Mouse (Mus musculus) heart, postnatal 0 days (tissue): ENCODE measurements around the gene H2-D1. TPM values are rescaled to one million over a fixed set of nuclear protein-coding genes. Genes with fewer than 3 reads are reported as not detected.
A peak's percentile ranks its signal among the peaks of the same experiment; 100 is the strongest.

Experiments used
- ATAC-seq: fragments of 200-750 bp; cut with Nextera tagmentation; 2 replicates; pipeline ENCODE4 v1.8.0; 2017; ENCODE audit warnings: low read depth, moderate number of reproducible peaks, moderate library complexity; ENCODE audit not compliant: insufficient read depth
- DNase-seq: peaks from one replicate; pipeline ENCODE4 v3.0.0-alpha.2; 2016; ENCODE audit warnings: low spot score
- H3K27ac ChIP-seq: fragments of 300-500 bp; sonication (generic); 2 replicates; pipeline ENCODE4 v1.5.1; 2014; ENCODE audit warnings: low read depth, mild to moderate bottlenecking
- H3K27me3 ChIP-seq: fragments of 300-500 bp; sonication (generic); 2 replicates; pipeline ENCODE4 v1.6.1; 2014; ENCODE audit warnings: low read length, mixed read lengths; ENCODE audit not compliant: control insufficient read depth, insufficient read depth
- H3K36me3 ChIP-seq: fragments of 300-500 bp; sonication (generic); replicated peaks from 2 replicates; pipeline ENCODE4 v1.6.1; 2014; ENCODE audit warnings: low read length, mixed read lengths; ENCODE audit not compliant: control insufficient read depth, insufficient read depth
- H3K4me1 ChIP-seq: fragments of 300-500 bp; sonication (generic); 2 replicates; pipeline ENCODE4 v1.6.1; 2014; ENCODE audit warnings: antibody characterized with exemption; ENCODE audit not compliant: control insufficient read depth, insufficient read depth
- H3K4me2 ChIP-seq: fragments of 300-500 bp; sonication (generic); 2 replicates; pipeline ENCODE4 v1.6.1; 2014; ENCODE audit warnings: low read depth, mild to moderate bottlenecking, low read length, moderate library complexity
- H3K4me3 ChIP-seq: fragments of 300-500 bp; sonication (generic); 2 replicates; pipeline ENCODE4 v1.5.1; 2014; ENCODE audit warnings: low read depth, low read length
- H3K9ac ChIP-seq: fragments of 300-500 bp; sonication (generic); replicated peaks from 2 replicates; pipeline ENCODE4 v1.6.1; 2014; ENCODE audit warnings: low read depth, low read length, mixed read lengths
- H3K9me3 ChIP-seq: fragments of 300-500 bp; sonication (generic); replicated peaks from 2 replicates; pipeline ENCODE4 v1.6.1; 2016; ENCODE audit warnings: low read length; ENCODE audit not compliant: control insufficient read depth
- CTCF ChIP-seq: IDR thresholded peaks from 2 replicates; pipeline ENCODE4 v1.5.1; 2016; ENCODE audit warnings: antibody characterized with exemption, control low read depth, low read depth
- EP300 ChIP-seq: IDR thresholded peaks from 2 replicates; pipeline ENCODE4 v1.6.1; 2016; ENCODE audit warnings: antibody characterized with exemption, low read depth
- WGBS: fragments of 180-500 bp; shearing (Covaris S2); extraction: QIAGEN DNeasy Blood & Tissue Kit; methylation state at CpG from one replicate; pipeline ENCODE4 v1.1.7; 2014; 5-methylcytosine and 5-hydroxymethylcytosine counted together
- polyA plus RNA-seq: library from polyadenylated mRNA; unstranded; fragments of >200 nt; fragmentation: Nextera tagmentation; extraction: Ambion mirVana; gene quantifications from 2 replicates; pipeline ENCODE4 v1.2.1, GENCODE M21; 2015
- total RNA-seq: library from RNA; depleted of rRNA; stranded (reverse); fragments of >200 nt; gene quantifications from 2 replicates; pipeline ENCODE4 v1.2.3, GENCODE M21; 2014; ENCODE audit warnings: low replicate concordance

The H2-D1 gene
- total and polyA plus RNA-seq, 2 experiments from 2014 or later: 104 to 113 TPM

DNA sequence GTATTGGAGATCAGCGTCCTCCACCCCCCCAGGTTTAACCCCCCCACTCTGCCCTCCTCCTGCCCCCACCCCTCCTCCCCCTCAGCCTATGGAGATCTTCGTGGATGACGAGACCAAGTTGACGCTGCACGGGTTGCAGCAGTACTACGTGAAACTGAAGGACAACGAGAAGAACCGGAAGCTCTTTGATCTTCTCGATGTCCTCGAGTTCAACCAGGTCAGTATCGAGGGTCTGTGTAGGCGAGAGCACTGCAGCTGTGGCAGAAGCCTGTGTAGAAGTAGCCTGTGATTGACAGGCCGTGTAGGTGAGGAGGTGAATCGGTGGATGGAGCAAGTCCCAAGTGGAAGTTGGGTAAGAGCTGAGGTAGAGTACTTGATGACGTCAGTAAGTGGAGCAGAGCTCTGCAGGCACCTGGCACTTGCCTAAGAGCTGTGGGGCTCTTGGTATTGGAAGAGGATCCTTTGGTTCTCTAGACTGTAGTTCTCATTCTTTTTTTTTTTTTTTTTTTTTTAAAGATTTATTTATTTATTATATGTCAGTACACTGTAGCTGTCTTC lies 11.3 kb upstream of the H2-D1 start:
- Histone ChIP-seq H3K4me2 (no peak overlapping the region), H3K27me3 (no peaks in the 10 kb centered on the region), H3K4me1 (no peaks in the 10 kb centered on the region), H3K9ac (no peak overlapping the region), H3K4me3 (no peak overlapping the region), H3K27ac (no peak overlapping the region), H3K9me3 (no peaks in the 10 kb centered on the region), H3K36me3 (peaks cover 77% of the 10 kb centered on the region)
- TF ChIP-seq CTCF (no peak), EP300 (no peak)
- ATAC-seq (no peak), DNase-seq (no peak)
- WGBS: 73% methylated on average over 15 of the region's 15 CpGs

DNA sequence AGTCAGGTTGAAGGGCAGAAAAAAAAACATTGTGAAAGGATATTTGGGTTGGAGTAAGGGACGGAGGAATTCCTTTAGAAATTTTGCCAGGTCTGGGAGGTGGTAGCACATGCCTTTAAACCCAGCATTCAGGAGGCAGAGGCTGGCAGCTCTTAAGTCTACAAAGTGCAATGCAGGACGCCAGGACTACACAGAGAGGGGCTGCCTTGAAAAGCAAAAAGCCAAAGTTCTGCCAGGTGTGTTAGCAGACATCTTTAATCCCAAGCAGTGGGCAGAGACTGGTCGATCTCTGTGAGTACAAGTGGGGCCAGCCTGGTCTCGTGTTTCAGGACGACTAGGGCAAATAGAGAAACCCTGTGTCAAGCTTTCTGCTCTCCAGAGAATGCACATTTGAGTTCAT lies 10.5 kb upstream of the H2-D1 start:
- TF ChIP-seq CTCF (no peak), EP300 (no peak)
- WGBS: 79% methylated on average over 5 of the region's 5 CpGs
- Histone ChIP-seq H3K4me1 (no peaks in the 10 kb centered on the region), H3K9ac (no peak overlapping the region), H3K27me3 (no peaks in the 10 kb centered on the region), H3K9me3 (no peaks in the 10 kb centered on the region), H3K4me3 (no peak overlapping the region), H3K4me2 (no peak overlapping the region), H3K36me3 (peaks cover 70% of the 10 kb centered on the region), H3K27ac (no peak overlapping the region)
- DNase-seq: no peak
- ATAC-seq: no peak

- no peaks in the 10 kb centered on the region for H3K9me3 ChIP-seq
- H3K27ac ChIP-seq: no peak overlapping the region
- no peak for TF ChIP-seq EP300
- TF ChIP-seq CTCF: no peak
- ATAC-seq (no peak; the same call in 1 of the 2 replicates), DNase-seq (no peak)
- no peak overlapping the region for H3K4me3 ChIP-seq
- WGBS: 74% methylated on average over 17 of the region's 18 CpGs
- no peak overlapping the region for H3K4me2 ChIP-seq
- H3K36me3 ChIP-seq: peaks cover 62% of the 10 kb centered on the region
- H3K27me3 ChIP-seq: no peaks in the 10 kb centered on the region
- H3K4me1 ChIP-seq: 0 out of 2 replicates have a peak, but pooled peaks cover 5% of the 10 kb centered on the region
- no peak overlapping the region for H3K9ac ChIP-seq
These were observed 9.8 kb upstream of the H2-D1 start for GRCm38 (mm10) chr17:35252619-35253292.

DNA sequence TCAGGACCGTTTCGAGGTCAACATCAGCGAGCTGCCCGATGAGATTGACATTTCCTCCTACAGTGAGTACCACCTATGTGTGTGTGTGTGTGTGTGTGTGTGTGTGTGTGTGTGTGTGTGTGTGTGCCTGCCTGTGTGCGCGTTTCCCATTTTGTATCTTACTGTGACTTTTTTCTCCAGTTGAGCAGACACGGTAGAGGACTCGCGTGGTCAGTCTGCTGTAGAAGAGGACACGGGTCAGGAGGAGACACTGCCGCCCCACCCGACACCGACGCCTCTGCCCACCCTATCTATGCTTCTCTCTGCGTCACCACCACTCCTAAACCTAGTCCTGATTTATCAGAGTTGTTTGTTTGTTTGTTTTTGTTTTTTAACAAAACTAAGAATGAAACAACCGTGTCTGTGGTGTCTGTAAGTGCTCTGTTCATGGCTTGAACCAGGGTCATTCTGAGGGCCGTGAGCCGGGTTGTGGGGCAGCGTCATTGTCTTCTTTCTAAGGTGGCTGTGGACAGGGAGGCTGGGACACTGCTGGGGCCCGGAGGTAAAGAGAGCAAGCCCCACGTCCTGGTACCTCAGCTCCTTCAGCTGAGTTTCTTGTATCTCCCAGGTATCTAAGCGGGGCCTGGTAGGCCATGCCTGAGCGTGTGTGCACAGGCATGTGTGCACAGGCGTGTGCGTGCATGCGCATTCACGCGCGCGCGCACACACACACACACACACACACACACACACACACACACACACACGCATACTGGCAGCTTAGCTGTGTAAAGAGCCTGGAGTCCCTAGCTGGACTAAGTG lies 9.0 kb upstream of the H2-D1 start:
- H3K9ac ChIP-seq: no peak overlapping the region
- DNase-seq (no peak), ATAC-seq (no peak)
- H3K36me3 ChIP-seq: peaks cover 55% of the 10 kb centered on the region
- WGBS: 84% methylated on average over 32 of the region's 32 CpGs
- H3K4me2 ChIP-seq: no peak overlapping the region
- no peaks in the 10 kb centered on the region for H3K27me3 ChIP-seq
- H3K4me1 ChIP-seq: 0 out of 2 replicates have a peak, but pooled peaks cover 8% of the 10 kb centered on the region
- TF ChIP-seq EP300 (no peak), CTCF (no peak)
- no peaks in the 10 kb centered on the region for H3K9me3 ChIP-seq
- H3K4me3 ChIP-seq: no peak overlapping the region
- H3K27ac ChIP-seq: no peak overlapping the region

- Histone ChIP-seq H3K27me3 (0 out of 2 replicates have a peak, but pooled peaks cover 6% of the 10 kb centered on the region), H3K9ac (no peak overlapping the region), H3K4me3 (no peak overlapping the region), H3K4me2 (no peak overlapping the region), H3K27ac (no peak overlapping the region), H3K4me1 (0 out of 2 replicates have a peak, but pooled peaks cover 8% of the 10 kb centered on the region), H3K9me3 (no peaks in the 10 kb centered on the region), H3K36me3 (peaks cover 45% of the 10 kb centered on the region)
- ATAC-seq (peak; percentile 31), DNase-seq (no peak)
- whole genome bisulfite sequencing: 55% methylated on average over 11 of the region's 11 CpGs
- peak; percentile 75 for TF ChIP-seq CTCF
- TF ChIP-seq EP300: no peak
These were observed 8.1 kb upstream of the H2-D1 start for GRCm38 (mm10) chr17:35254241-35255098.
